Mouse (Mus musculus) limb, embryonic 11.5 days (tissue): ENCODE data around the gene Efemp1. TPM values are rescaled to one million over a fixed set of nuclear protein-coding genes. Genes with fewer than 3 reads are reported as not detected.

Experiments used
- ATAC-seq: fragments of 200-750 bp; cut with Nextera tagmentation; 2 replicates; pipeline ENCODE4 v1.8.0; 2017; ENCODE audit warnings: low read depth; ENCODE audit not compliant: insufficient number of reproducible peaks, low FRiP score, low TSS enrichment
- DNase-seq: peaks from one replicate; pipeline ENCODE4 v3.0.0-alpha.2; 2015; ENCODE audit warnings: low spot score
- H3K27ac ChIP-seq: fragments of 300-500 bp; sonication (generic); replicated peaks from 2 replicates; pipeline ENCODE4 v1.5.1; 2014; ENCODE audit warnings: low read depth, mild to moderate bottlenecking, low read length
- H3K27me3 ChIP-seq: fragments of 300-500 bp; sonication (generic); 2 replicates; pipeline ENCODE4 v1.6.1; 2014; ENCODE audit warnings: mild to moderate bottlenecking, low read length, mixed read lengths; ENCODE audit not compliant: control insufficient read depth, insufficient read depth
- H3K36me3 ChIP-seq: fragments of 300-500 bp; sonication (generic); 2 replicates; pipeline ENCODE4 v1.6.1; 2014; ENCODE audit warnings: mild to moderate bottlenecking, low read length, moderate library complexity, mixed read lengths; ENCODE audit not compliant: control insufficient read depth, insufficient read depth
- H3K4me1 ChIP-seq: fragments of 300-500 bp; sonication (generic); 2 replicates; pipeline ENCODE4 v1.6.1; 2014; ENCODE audit warnings: low read length, mixed read lengths; ENCODE audit not compliant: control insufficient read depth, insufficient read depth
- H3K4me2 ChIP-seq: fragments of 300-500 bp; sonication (generic); 2 replicates; pipeline ENCODE4 v1.6.1; 2014; ENCODE audit warnings: low read depth, mild to moderate bottlenecking, moderate library complexity; ENCODE audit not compliant: severe bottlenecking
- H3K4me3 ChIP-seq: fragments of 300-500 bp; sonication (generic); 2 replicates; pipeline ENCODE4 v1.5.1; 2014; ENCODE audit warnings: low read depth, low read length
- H3K9ac ChIP-seq: fragments of 300-500 bp; sonication (generic); 2 replicates; pipeline ENCODE4 v1.6.1; 2014; ENCODE audit warnings: mild to moderate bottlenecking, low read length
- H3K9me3 ChIP-seq: fragments of 300-500 bp; sonication (generic); 2 replicates; pipeline ENCODE4 v1.6.1; 2016; ENCODE audit warnings: low read length; ENCODE audit not compliant: control insufficient read depth
- WGBS: fragments of 180-500 bp; shearing (Covaris S2); extraction: QIAGEN DNeasy Blood & Tissue Kit; methylation state at CpG from one replicate; pipeline ENCODE4 v1.1.7; 2014; 5-methylcytosine and 5-hydroxymethylcytosine counted together
- polyA plus RNA-seq: library from polyadenylated mRNA; unstranded; fragments of >200 nt; fragmentation: Nextera tagmentation; extraction: Ambion mirVana; gene quantifications from 2 replicates; pipeline ENCODE4 v1.2.1, GENCODE M21; 2014

The Efemp1 gene
- 7.9 and 12.7 TPM in 2 replicates for polyA plus RNA-seq

DNA sequence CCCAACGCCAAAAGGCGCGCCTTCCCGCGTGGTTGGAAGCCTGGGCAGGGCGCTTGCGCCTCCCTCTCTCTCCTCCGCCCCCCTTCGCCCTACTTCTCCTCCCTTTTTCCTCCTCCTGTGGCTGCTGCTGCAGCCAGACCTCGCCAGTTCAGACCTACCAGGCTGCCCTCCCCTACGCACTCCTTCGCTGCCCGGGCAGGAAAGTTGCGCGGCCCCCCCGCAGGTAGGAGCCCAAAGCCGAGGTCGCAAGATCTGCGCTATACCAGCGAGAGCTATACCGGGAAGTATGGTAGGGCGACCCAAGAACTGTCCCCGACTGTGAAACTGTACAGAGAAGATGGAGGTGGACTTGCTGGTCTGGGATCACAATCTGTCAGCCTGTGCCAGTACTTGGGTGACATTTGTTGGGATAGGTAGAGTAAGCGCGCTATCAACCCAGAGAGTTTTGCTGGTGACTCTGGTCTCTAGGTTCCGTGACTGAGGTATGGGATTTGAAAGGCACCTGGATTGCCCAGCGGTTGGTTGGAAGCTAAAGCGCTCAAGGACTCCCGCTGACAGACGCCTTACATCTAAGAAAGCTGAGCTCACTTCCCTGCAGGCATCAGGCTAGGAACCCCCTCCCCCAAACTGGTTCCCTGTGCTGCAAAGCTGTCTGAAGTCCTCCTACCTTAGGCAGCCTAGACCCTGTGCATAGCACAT, at the start of gene Efemp1:
TSS of gene Efemp1 (plus strand) at position 103 of the 699 bp plus-strand sequence.
- Histone ChIP-seq H3K9me3 (no peaks in the 10 kb centered on the region), H3K27ac (no peak within 1 kb of the TSS), H3K4me3 (peak within 1 kb of the TSS; percentile 41), H3K36me3 (no peaks in the 10 kb centered on the region), H3K27me3 (peaks cover 3% of the 10 kb centered on the region; the same call in 1 of the 2 replicates), H3K4me1 (no peaks in the 10 kb centered on the region), H3K9ac (peak within 1 kb of the TSS; percentile 69), H3K4me2 (peak within 1 kb of the TSS; percentile 81)
- WGBS, result under 1% methylated on average over 30 of the region's 30 CpGs
- peak; percentile 59 for DNase-seq
- peak; percentile 81 for ATAC-seq

DNA sequence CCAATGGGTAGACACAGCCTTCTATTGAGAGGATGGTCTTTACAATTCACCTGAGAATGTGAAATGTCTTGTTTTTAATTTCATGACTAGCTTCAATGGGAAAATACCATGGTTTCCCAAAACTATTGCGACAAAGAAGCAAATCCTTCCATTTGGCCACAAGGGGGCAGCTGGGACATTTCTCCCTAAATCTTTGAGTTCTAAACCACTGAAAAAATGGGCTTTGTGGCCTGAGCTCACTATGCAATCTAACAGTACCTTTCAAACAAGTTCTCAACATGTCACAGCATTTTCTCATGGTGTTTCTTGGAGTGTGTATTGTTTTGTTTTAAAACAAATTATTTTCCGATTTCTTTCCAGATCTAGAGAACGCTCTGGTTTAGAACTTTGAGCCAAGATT, 44.3 kb upstream of the Efemp1 start:
- Histone ChIP-seq H3K4me3 (no peak overlapping the region), H3K4me1 (no peaks in the 10 kb centered on the region), H3K27me3 (no peaks in the 10 kb centered on the region), H3K27ac (no peak overlapping the region), H3K9ac (no peak overlapping the region), H3K4me2 (no peak overlapping the region), H3K9me3 (no peaks in the 10 kb centered on the region), H3K36me3 (no peaks in the 10 kb centered on the region)
- DNase-seq (peak; percentile 56), ATAC-seq (no peak)
- WGBS, result 65% methylated on average over 3 of the region's 3 CpGs

DNA sequence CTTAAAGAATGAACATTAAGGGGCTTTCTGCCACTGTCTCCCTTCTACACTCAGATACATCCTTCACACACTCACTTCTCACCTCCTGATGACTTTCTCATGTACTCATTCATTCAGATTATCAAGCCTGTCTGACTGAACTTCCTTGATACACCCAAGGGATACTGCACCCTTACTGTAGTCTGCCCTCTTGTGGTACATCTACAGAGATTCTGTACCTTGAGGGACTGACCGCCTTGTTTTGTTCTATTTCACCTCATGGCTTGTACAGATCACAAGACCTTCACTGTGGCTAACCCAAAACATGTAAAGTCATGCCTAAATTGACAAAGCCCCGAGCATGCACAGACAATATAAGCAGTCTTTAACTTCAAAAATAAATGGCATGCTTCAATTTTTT, 41.1 kb upstream of the Efemp1 start:
- Histone ChIP-seq H3K4me3 (no peak overlapping the region), H3K27me3 (no peaks in the 10 kb centered on the region), H3K4me2 (no peak overlapping the region), H3K4me1 (no peaks in the 10 kb centered on the region), H3K9ac (no peak overlapping the region), H3K9me3 (no peaks in the 10 kb centered on the region), H3K36me3 (no peaks in the 10 kb centered on the region), H3K27ac (no peak overlapping the region)
- 78% methylated on average over 2 of the region's 2 CpGs for whole genome bisulfite sequencing
- ATAC-seq, result no peak
- DNase-seq, result no peak

DNA sequence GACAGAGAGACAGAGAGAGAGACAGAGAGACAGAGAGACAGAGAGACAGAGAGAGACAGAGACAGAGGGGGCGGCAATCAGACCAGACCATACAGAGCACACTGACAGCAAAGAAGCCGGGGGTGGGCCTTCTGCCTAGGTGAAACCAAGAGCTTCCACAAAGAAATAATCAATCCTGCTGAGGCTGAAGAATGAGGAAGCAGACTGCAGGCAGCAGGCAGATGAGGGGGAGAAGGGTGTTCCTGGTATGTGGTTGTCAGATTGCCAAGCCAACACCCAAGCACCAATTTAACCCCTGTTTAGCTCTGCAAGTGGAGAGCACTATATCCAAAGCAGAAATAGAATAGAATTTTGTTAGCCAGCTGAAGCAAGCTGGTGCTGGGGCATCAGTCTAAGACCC, 40.4 kb upstream of the Efemp1 start:
- H3K27me3 ChIP-seq, result no peaks in the 10 kb centered on the region
- no peak for DNase-seq
- ATAC-seq, result no peak
- no peak overlapping the region for H3K9ac ChIP-seq
- H3K4me3 ChIP-seq, result no peak overlapping the region
- 69% methylated on average over 2 of the region's 2 CpGs for whole genome bisulfite sequencing
- no peaks in the 10 kb centered on the region for H3K36me3 ChIP-seq
- H3K4me1 ChIP-seq, result no peaks in the 10 kb centered on the region
- H3K9me3 ChIP-seq, result no peaks in the 10 kb centered on the region
- no peak overlapping the region for H3K4me2 ChIP-seq
- H3K27ac ChIP-seq, result no peak overlapping the region

DNA sequence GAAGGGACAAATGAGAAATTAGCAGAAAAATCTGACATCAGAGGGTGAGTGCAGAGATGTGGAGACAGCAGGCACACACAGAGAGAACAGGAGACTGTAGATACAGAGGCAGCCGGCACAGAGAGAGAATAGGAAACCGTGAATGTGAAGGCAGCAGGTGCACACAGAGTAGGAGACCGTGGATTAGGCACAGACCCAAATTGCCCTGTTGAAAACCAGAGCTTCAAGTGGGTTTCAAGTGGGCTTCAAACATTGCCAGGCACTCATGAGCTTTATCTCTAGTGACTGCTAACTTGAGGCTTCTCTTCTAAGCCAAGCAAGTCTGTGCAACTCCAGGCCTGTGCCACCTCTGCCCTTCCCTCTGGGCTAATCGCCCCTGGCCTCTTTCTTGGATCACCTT, 35.6 kb upstream of the Efemp1 start:
- DNase-seq (no peak), ATAC-seq (no peak)
- Histone ChIP-seq H3K4me1 (no peaks in the 10 kb centered on the region), H3K36me3 (no peaks in the 10 kb centered on the region), H3K27me3 (no peaks in the 10 kb centered on the region), H3K27ac (no peak overlapping the region), H3K9me3 (no peaks in the 10 kb centered on the region), H3K4me2 (no peak overlapping the region), H3K4me3 (no peak overlapping the region), H3K9ac (no peak overlapping the region)
- WGBS, result 83% methylated on average over 4 of the region's 4 CpGs

DNA sequence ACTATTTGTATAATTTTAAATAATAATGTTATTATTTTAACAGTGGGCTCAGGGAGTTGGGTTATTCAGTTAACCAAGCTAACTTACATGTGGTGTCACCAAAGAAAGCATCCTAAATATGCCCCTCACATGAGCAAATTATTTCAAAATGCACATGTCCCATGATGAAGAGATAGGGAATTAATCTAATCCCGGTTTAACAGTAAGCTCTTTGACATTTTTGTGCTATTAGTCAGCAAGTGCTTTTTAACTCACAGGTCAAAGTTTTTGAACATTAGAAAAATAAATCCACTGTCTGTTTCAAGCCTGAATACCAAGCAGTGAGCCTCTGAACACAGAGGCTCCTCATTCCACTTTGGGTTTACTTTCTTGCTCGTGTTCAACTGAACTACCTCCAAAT, 26.1 kb upstream of the Efemp1 start:
- no peak overlapping the region for H3K27ac ChIP-seq

DNA sequence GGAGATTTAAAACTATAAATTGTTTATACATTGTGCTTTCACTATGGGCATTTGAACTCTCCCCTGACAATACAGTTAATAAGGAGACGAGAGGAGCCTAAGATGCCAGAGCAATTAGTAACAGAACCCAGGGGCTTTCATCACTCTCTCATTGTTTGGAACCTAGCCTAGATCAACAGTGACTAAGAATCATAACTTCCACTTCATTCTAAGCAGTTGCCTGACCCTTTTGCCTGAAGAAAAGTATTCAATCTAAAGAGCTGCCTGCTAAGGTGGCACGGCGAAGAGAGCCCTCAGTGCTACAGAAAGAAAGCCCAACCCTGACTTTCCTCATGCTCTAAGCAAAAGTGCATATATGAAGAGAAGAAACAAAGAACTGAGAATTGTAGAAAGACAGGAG, 19.2 kb upstream of the Efemp1 start:
- no peak for DNase-seq
- no peak overlapping the region for H3K4me3 ChIP-seq
- no peak overlapping the region for H3K9ac ChIP-seq
- H3K36me3 ChIP-seq, result no peaks in the 10 kb centered on the region
- H3K9me3 ChIP-seq, result no peaks in the 10 kb centered on the region
- WGBS, result 47% methylated on average over 3 of the region's 3 CpGs
- no peaks in the 10 kb centered on the region for H3K4me1 ChIP-seq
- H3K27me3 ChIP-seq, result no peaks in the 10 kb centered on the region
- no peak for ATAC-seq
- no peak overlapping the region for H3K27ac ChIP-seq
- H3K4me2 ChIP-seq, result no peak overlapping the region

More for the DNA sequence above, 26.1 kb upstream of the Efemp1 start:
- Histone ChIP-seq H3K4me1 (no peaks in the 10 kb centered on the region), H3K9me3 (no peaks in the 10 kb centered on the region), H3K36me3 (no peaks in the 10 kb centered on the region), H3K9ac (no peak overlapping the region), H3K27me3 (no peaks in the 10 kb centered on the region), H3K4me3 (no peak overlapping the region), H3K4me2 (no peak overlapping the region)
- no peak for DNase-seq
- 93% methylated on average over 2 of the region's 2 CpGs for WGBS
- no peak for ATAC-seq

DNA sequence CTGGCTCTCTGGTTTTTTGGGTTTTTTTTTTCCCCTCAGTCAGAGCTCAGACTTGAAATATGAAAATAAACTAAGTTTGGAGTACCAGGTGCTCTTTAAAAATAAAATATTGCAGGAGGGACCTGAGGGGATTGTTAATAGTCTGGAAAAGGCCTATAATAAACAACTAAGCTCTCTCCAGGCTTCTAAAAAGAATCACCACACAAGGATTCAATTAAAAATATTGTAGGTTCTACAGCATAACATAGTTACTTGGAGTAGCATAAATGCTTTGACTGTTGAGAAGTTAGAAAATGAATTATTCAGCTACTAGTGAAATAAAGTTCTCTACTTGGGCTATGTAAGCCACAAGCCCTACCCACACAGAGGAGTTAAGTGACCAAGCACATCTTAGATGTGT, 17.9 kb upstream of the Efemp1 start:
- ATAC-seq (no peak), DNase-seq (no peak)
- no peaks in the 10 kb centered on the region for H3K9me3 ChIP-seq
- no peak overlapping the region for H3K4me2 ChIP-seq
- no peaks in the 10 kb centered on the region for H3K4me1 ChIP-seq
- no peak overlapping the region for H3K9ac ChIP-seq
- H3K4me3 ChIP-seq, result no peak overlapping the region
- no peaks in the 10 kb centered on the region for H3K27me3 ChIP-seq
- H3K27ac ChIP-seq, result no peak overlapping the region
- H3K36me3 ChIP-seq, result no peaks in the 10 kb centered on the region

DNA sequence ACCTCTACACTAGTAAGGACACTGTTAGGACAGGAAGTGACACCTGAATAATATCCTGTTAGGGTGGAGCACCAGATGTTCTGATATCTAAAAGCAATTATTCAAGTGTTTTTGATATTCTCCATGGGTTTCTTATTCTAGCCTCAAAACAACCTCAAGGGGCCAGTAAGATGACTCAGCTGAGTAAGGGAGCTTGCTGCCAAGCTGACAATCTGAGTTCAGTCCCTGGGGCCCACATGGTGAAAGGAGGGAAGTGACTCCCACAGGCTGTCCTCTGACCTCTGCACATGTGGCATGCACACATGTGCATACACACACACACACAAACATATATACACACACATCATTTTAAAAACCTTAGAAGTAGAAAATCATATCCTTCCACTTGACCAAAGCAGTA, 3.2 kb upstream of the Efemp1 start:
- no peak for ATAC-seq
- H3K4me3 ChIP-seq, result no peak overlapping the region
- no peaks in the 10 kb centered on the region for H3K36me3 ChIP-seq
- H3K27me3 ChIP-seq, result peaks cover 3% of the 10 kb centered on the region; the same call in 1 of the 2 replicates
- H3K4me2 ChIP-seq, result no peak overlapping the region
- no peaks in the 10 kb centered on the region for H3K4me1 ChIP-seq
- no peak overlapping the region for H3K27ac ChIP-seq
- DNase-seq, result no peak
- no peaks in the 10 kb centered on the region for H3K9me3 ChIP-seq
- no peak overlapping the region for H3K9ac ChIP-seq
